Mouse (Mus musculus) neural tube, embryonic 10.5 days (tissue): ENCODE measurements at regions not wholly inside any gene's neighbourhood (a gene's known extent, or its start where the extent isn't known, plus 50 kb on each side); places are given as distances from the start of the nearest gene placed in this dataset.

Experiments used
- DNase-seq: peaks from one replicate; pipeline ENCODE4 v3.0.0-alpha.2; 2017; ENCODE audit warnings: low spot score; ENCODE audit errors: extremely low spot score

GRCm38 (mm10) chr12:110332616-110333154 is 53.8 kb downstream of the Dio3 start:
- DNase-seq = no peak

DNA sequence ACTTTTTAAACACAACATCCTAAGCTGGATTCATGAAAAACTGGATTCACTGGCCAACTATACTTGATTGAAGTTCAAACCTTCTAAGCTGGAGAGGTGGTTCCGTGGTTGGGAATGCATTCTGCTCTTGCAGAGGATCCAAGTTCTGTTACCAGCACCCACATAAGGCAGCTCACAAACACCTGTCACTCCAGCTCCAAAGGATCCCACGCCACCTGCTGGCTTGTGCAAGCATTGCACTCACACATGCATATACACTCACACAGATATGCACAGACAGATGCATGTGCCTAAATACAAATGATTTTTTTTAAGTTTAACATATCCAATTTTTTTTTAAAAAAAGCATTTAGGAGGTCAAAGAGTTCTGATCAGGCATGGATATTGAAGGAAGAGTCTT is 55.7 kb downstream of the Dio3 start:
- DNase-seq = no peak

DNA sequence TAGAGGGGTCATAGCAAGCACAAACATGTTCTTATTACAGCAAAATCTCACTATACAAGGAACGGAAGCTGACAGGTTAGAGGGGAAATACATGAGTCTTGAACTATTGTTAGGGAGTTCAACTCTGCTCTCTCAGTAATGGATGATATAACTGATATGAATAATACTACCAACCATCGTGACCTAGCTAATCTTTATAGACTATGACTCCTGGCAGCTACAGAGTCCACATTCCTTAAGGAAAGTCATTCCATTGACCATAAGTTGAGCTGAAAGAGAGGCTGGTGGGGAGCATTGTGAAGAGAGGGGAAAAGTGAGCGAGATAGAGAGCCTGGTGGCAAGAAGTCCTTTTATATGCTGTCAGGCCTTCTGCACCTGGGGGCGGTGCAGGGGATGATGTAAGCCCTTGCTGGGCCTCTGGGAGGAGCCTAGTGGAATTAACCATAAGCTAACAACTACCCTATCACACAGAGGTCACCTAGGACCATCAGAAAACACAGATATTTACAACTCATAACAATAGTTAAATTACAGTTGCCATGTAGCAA is 65.5 kb downstream of the Dio3 start:
- no peak for DNase-seq

DNA sequence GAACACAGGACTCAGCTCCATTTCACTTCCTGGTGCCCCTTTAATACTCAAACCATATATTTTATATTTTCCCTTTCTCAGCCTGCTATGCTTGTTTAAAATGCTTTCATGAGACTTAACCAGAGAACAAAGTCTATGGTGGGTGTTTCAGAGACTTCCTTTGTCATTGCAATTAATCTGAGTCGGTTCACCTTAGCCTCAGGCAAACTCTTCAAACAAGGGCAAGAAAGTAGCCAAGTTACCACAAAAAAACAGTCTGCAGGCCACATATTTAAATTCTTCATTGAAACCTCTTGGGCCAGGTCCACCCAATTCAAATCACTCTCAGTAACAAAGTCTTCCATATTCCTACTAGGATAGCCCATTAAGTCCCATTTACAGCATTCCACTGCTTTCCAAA is 70.8 kb downstream of the Dio3 start:
- DNase-seq = no peak

DNA sequence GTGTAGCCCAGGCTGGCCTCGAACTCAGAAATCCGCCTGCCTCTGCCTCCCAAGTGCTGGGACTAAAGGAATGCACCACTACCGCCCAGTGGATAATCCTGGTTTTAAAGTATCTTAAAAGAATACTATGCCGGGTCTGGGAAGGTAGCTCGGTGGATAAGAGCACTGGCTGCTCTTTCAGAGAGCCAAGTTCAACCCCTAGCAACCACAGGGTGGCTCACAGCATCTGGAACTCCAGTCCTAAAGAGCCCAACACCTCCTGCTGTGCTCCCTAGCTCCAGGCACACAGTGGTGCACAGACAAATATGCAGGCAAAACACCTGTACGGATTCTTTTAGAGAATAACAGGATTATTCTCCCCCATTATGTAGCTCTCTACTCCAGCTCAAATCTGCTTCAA is 77.0 kb downstream of the Dio3 start:
- no peak for DNase-seq

DNA sequence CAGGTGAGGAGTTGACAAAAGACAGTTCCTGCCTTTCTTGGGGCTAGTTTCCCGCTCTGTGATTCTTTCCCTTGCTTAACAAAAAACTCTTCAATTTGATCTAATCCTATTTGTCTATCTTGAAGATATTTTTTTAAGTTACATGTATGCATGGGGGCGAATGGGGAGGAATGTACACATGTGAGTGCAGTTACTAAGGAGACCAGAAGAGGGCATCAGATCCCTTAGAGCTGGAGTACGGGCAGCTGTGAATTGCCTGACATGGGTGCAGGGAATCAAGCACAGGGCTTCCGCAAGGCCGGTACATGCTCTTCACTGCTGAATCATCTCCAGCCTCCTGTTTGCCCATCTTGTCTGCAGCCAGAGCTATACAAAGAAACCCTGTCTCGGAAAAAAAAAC is 79.8 kb upstream of the Ppp2r5c start:
- DNase-seq = no peak

DNA sequence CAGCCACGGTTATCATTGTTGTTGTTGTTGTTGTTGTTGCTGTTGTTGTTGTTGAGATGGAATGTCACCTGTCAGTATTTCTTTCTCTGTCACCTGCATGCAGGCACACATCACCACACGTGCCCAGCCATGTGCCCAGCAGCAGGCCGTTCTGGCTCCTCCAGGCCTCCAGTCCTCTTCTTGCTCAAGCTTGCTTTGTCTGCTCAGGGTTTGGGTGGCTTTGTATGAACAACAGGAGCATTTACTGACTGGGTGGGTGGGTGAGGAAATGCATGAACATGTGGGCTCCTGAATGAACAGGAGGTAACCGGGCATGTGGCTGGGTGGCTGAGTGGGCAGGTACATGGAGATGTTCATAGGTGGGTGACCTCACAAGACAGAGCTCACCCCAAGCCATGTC is 79.1 kb upstream of the Ppp2r5c start:
- no peak for DNase-seq

GRCm38 (mm10) chr12:110371886-110372690 is 74.8 kb upstream of the Ppp2r5c start:
- DNase-seq = no peak

GRCm38 (mm10) chr12:110372986-110373385 is 73.9 kb upstream of the Ppp2r5c start:
- peak; percentile 21 for DNase-seq

- peak; percentile 86 for DNase-seq
Measured at GRCm38 (mm10) chr12:110373408-110374065, 73.4 kb upstream of the Ppp2r5c start.

DNA sequence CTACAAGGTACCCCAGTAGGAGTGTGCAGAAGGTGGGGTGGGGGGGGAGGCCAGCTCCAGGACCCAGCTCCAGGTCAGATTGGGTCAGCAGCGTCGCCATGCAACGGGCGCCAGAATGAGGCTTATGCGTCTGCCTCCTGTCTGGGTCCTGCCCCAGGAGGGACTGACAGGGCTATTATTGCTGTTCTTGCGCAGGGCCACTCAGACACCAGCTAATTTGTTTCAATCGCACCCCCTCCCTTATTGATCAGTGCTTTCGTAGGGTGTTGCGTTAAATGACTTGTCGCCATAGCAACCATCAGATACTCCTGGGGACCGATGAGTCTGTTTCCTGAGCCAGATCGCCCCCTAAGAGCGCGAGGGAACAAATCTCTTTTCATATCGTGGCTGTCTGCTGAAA is 71.8 kb upstream of the Ppp2r5c start:
- DNase-seq = no peak

- no peak for DNase-seq
Measured at GRCm38 (mm10) chr12:110376062-110376837, 70.7 kb upstream of the Ppp2r5c start.

- DNase-seq = no peak
Measured at GRCm38 (mm10) chr12:110376838-110377150, 70.1 kb upstream of the Ppp2r5c start.

GRCm38 (mm10) chr12:110377306-110377705 is 69.6 kb upstream of the Ppp2r5c start:
- DNase-seq = no peak

DNA sequence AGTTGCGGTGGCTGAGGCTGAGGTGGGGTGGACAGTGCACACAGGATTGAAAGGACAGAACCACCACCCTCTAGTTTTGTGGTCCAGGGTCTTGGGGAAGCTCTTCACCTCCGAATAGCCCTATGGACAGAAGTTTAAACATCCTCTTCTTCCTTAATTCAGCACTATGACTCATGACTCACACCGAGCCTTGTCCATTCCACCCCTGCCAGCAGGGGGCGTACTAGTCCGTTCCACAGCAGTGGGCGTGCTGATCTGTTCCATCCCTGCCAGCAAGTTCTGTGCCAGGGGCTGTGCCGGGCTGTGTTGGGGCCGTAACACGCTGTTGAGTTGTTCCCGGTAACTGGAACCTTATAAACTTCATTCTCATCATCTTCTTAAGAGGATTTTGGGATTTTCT is 69.2 kb upstream of the Ppp2r5c start:
- no peak for DNase-seq

DNA sequence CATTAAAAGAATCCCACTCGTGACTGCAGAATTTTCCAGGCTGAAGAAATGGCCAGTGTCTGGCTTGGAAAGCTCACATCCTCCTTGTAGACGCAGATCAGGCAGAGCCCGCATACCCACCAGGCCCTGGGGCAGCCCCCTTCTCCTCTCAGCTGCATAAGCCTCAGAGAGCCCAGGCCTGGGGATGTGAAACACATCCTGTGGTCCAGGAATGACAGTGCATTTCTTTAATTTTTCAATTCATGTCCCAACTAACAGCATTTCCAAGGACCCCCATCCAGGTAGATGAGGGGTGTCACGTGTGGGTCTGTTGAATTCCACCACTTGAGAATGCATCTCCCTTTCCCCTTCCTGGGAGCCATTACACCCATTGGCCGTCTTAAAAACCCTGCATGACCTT is 68.6 kb upstream of the Ppp2r5c start:
- no peak for DNase-seq

- no peak for DNase-seq
Measured at GRCm38 (mm10) chr12:110379721-110380120, 67.2 kb upstream of the Ppp2r5c start.

GRCm38 (mm10) chr12:110380831-110381750 is 65.8 kb upstream of the Ppp2r5c start:
- no peak for DNase-seq

GRCm38 (mm10) chr12:110385031-110385430 is 61.9 kb upstream of the Ppp2r5c start:
- no peak for DNase-seq

GRCm38 (mm10) chr12:110385801-110386599 is 60.9 kb upstream of the Ppp2r5c start:
- no peak for DNase-seq
